Mouse (Mus musculus) CD4-positive, CD25-positive, alpha-beta regulatory T cell, adult 4 months (primary cell): Measurements from ENCODE around the gene Daam1. TPM values are rescaled to one million over a fixed set of nuclear protein-coding genes. Genes with fewer than 3 reads are reported as not detected.
"Not testable (repeated sequence)": the region's sequence is repeated elsewhere in the genome, so short reads cannot be mapped to it uniquely, and the experiment has no call there.

Experiments used
- ATAC-seq: one replicate; pipeline ENCODE4 v1.8.0; 2017
- polyA plus RNA-seq, 2 experiments: library from polyadenylated mRNA; unstranded; fragments of 100-300 nt; shearing (Covaris generic); gene quantifications; one replicate each; pipeline ENCODE4 v1.2.1; 2017

The Daam1 gene
- polyA plus RNA-seq, 2 experiments from 2014 or later, result 1.8 to 3.0 TPM

- ATAC-seq, result no peak
Measured at GRCm38 (mm10) chr12:71835966-71836668, 5.2 kb downstream of the Daam1 start.

DNA sequence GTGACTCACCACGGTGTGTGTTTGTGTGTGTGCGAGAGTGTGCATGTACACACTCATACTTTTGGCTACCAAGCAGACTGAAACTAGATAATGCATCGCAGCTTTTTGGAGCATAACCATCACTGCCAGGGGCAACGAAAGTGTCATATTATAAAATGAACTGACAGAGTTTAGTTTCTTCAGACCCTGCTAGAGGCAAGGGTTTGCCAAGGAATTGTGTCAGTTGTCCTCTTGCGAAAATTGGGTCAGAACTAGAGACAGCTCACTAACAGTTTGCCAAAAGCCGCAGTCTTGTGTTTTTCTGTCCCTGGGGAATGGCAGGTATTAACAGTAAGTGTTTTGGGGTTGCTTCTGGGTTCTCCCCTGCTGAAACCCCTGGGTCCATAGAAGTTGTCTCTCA lies 5.9 kb downstream of the Daam1 start:
- no peak for ATAC-seq

- no peak for ATAC-seq
Measured at GRCm38 (mm10) chr12:71837576-71837975, 6.7 kb downstream of the Daam1 start.

DNA sequence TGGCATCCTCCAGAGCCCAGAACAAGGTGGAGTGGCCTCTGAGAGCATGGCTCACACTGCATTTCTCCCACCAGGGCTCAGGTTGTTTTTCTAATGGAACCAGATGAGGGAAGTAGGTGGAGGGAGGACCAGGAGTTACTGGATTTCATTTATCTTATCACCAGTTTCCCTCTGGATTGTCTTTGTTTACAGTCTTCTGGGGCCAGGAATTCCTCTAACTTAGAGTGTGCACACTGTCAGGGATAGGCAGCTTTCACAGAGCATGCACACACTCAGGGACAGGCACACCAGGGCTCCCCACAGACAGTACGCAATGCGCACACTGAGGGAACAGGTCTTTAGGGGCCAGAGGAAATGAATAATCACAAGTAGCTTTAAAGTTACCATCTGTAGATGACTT lies 7.4 kb downstream of the Daam1 start:
- no peak for ATAC-seq

DNA sequence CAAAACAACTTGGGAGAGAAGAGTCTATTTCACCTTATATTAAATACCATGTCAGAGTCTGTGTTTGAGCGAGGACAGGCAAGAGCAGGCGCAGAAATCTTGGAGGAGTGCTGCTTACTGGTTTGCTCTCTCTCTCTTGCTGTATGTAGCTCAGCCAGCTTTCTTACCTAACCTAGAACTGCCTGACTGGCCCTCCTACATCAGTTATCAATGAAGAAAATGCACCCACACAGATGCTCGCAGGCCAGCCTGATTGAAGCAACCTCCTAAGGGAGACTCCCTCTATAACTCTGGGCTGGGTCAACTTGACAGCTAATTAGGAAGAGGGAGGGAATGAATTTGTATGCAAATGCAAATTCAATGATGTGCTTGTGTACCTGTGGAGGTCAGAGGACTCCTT lies 8.8 kb downstream of the Daam1 start:
- no peak for ATAC-seq

DNA sequence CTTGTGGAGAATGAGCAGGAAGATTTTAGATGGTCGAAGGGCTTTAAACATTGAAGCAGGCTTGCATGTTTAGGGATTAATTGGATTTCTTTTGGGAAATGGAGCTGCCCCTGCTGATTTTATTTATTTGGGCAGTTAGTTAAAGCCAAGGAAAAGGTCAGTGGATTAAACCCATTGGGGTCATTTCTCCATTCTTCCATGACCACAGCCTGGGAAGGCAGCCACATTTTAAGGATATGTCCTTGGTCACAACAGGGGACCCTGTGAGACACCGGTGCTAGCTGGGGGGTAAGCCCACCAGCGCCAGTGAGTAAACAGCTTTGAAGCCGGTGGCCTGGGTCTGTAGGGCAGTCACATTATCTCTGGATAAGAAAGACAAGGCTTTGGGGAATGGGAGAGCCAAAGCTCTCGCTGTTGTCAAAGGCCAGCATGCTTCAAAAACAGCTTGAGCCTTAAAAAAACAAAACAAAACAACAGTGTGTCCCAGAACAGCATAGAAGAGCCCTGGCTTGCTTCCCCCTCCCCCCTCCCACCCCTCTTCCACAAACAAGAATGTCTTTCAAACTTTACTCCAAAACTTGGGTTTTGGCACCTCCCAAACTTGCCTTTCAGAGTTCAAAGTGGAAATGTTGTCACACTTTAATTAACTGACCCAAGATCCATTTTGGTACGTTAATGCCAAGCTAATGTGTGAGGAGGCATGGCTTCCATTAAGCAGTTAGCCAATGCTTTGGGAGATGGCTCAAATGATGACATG lies 9.7 kb downstream of the Daam1 start:
- ATAC-seq, result no peak

- no peak for ATAC-seq
Measured at GRCm38 (mm10) chr12:71842006-71842405, 11.1 kb downstream of the Daam1 start.

- ATAC-seq, result no peak
Measured at GRCm38 (mm10) chr12:71842588-71842987, 11.7 kb downstream of the Daam1 start.

DNA sequence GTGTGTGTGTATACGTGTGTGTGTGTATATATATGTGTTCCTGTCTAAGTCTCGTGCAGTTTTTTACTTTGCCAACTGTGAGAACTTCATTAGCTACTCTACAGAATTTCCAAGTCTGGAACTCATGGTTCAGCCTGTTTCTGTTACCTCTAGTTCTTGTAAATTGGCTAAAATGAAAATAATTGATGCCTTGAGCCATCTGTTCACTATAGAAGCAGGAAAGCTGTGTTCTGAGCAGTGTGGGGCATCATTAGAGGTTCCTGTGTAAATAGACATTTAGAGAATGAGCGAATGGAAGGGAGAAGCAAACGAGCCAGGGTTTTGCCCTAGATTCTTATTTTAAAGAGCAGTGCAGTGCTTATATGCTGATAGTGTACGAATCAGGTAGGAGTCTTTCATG lies 14.6 kb downstream of the Daam1 start:
- no peak for ATAC-seq

- not testable (repeated sequence) for ATAC-seq
Measured at GRCm38 (mm10) chr12:71846416-71846815, 15.5 kb downstream of the Daam1 start.

GRCm38 (mm10) chr12:71847024-71847423 lies 16.1 kb downstream of the Daam1 start:
- not testable (repeated sequence) for ATAC-seq

DNA sequence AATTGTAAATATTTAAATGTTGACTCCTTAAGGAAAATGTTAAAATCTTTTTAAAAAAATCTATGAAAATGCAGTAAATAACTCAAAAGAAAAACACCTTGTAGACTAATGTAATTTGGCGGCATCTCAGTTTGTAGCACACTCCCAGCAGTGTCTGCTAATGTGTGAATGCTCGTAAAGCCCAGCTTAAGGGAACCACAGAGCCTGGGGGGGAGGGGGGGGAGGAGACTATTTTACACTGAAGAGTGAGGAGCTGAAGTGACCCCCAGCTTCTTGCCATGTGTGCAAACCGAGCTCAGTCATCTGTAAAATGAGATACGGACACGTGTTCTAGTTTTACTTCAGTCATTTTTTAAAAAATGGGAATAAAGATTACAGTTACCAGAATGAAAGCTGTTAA lies 16.7 kb downstream of the Daam1 start:
- no peak for ATAC-seq

DNA sequence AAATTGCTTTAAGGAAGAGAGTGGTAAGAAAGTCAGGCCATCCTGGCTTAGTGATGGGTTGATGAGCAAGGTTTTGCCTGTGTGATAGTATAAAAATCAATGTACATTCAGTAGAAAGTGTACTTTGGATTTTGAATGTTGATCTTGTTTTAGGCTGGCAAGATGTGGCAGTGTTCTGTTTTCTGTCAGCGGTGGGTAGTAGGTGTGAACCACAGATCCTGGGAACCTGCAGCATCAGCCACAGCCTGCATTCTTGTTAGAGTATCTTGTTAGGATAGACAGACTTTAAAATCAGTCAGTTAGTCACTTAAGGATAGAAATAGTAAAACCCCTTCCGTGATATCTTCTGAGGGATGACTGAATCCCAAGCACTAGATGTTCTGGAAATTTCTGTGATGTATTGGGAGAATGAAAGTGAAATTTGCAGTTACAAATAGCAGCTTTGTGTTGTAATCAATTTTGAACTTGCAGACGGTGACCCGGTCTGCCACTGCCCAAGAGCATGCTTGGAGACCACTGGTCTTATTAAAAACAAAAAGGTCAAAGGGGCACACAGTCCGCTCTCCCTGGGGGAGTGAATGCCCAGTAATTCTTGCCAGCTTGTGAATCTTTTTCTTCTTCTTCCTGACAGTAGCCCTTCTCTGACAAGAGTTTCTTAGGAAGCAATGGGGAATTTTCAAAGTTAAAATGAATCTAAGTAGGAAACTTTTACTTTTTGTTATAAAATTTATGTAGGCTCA lies 17.3 kb downstream of the Daam1 start:
- ATAC-seq, result no peak

- no peak for ATAC-seq
Measured at GRCm38 (mm10) chr12:71849051-71849450, 18.2 kb downstream of the Daam1 start.

GRCm38 (mm10) chr12:71850135-71850534 lies 19.3 kb downstream of the Daam1 start:
- no peak for ATAC-seq

GRCm38 (mm10) chr12:71852678-71853077 lies 21.8 kb downstream of the Daam1 start:
- ATAC-seq, result no peak

- no peak for ATAC-seq
Measured at GRCm38 (mm10) chr12:71853694-71854093, 22.8 kb downstream of the Daam1 start.

DNA sequence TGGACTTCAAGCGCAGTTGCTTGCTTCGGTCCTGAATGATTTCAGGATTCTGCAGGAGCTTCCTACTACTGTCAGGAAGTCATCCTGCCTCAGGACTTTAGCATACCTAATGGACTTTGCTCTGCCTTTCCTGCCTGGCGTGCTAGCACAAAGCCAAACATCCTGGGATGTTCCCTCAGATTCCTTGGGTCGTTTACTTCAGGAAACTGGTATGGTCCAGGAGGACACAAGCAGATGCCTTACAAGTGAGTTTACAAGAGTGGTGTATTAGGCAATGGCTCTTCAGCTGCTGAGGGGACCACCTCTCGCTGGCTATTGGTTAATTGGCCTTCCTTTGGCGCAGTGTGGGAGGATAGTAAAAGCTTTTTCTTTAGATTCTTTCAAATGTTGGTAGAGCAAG lies 23.3 kb downstream of the Daam1 start:
- no peak for ATAC-seq

- no peak for ATAC-seq
Measured at GRCm38 (mm10) chr12:71855730-71856479, 25.0 kb downstream of the Daam1 start.

DNA sequence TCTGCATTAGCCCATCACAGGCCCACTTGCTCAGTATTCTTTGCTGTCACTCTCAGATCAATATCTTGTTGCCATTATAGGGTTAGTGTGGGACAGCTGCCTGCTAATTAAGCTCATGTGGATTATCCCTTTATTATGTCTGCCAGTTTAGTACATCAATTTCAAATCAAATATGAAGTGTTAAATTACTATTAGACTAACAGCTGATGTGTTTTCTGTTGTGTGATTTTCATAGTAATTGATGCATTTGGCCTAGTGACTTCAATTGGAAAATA lies 25.5 kb downstream of the Daam1 start:
- no peak for ATAC-seq

GRCm38 (mm10) chr12:71859096-71859495 lies 28.2 kb downstream of the Daam1 start:
- no peak for ATAC-seq

- peak; percentile 76 for ATAC-seq
Measured at GRCm38 (mm10) chr12:71863846-71864543, 33.1 kb downstream of the Daam1 start.

DNA sequence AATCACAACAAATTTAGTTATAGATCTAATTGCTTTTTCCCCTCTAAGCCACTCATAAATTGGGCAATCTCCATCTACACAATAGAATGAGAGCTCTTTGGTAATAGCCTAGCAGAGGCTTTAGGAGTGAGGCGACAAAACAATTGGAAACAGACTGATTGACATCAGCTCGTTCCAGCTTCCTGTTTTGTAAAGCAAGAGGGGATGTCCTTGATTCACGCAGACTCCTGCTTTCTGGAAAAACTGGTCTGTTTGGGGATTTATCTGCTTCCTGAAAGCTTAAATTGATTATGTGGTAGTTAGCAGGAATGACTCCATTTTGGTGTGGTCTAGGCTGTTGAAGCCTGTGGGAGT lies 33.6 kb downstream of the Daam1 start:
- no peak for ATAC-seq
